Mouse (Mus musculus): ENCODE measurements around the gene Cyp2d26.

DNA sequence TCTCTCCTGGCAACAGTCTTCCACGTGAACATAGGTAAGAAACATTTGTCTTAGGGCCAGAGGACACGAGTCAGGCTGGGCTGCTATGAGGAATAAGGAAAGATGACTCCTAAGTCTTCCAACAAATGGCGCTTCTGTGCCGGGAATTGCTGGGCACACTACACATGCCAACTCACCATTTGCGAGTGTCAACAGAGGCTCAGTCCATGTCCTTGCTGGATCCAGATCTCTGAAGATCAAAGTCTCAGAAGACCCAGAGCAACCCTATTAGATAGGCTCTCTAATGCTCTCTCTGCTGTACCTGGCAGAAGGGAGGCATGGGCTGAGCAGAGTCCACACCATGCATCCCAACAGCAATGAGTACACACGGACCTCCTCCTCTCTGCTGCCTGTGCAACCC is 29.2 kb downstream of the Cyp2d26 start:
- TF ChIP-seq CTCF (IDR thresholded peaks at IDR 0.05; ENCODE audit: insufficient read depth, low read depth, low read length) (no peak), POLR2A (IDR thresholded peaks at IDR 0.05; ENCODE audit: insufficient read depth, low read depth, low read length) (no peak)
